Mouse (Mus musculus): ENCODE data around the gene Cnst. TPM values are rescaled to one million over a fixed set of nuclear protein-coding genes. Genes with fewer than 3 reads are reported as not detected.

The Cnst gene
- polyA plus RNA-seq, 1 experiment, result 10.3 TPM

- Histone ChIP-seq H3K4me1 (ENCODE audit: control insufficient read depth, insufficient read depth, low read length) (no peaks in the 10 kb centered on the region), H3K4me3 (ENCODE audit: control insufficient read depth, low read depth, low read length) (peak overlapping the region; percentile 3; the same call in 1 of the 2 replicates), H3K27me3 (ENCODE audit: control insufficient read depth, insufficient read depth, low read length) (no peaks in the 10 kb centered on the region), H3K36me3 (ENCODE audit: control insufficient read depth, insufficient read depth, low read length) (no peaks in the 10 kb centered on the region; the same call in none of the 2 replicates), H3K27ac (ENCODE audit: control insufficient read depth, insufficient read depth, low read depth, low read length) (no peak overlapping the region)
- TF ChIP-seq POLR2A (IDR thresholded peaks at IDR 0.05; ENCODE audit: control insufficient read depth, low read depth, low read length), result no peak
- no peak for TF ChIP-seq CTCF (IDR thresholded peaks at IDR 0.05; ENCODE audit: control insufficient read depth, insufficient read depth, insufficient replicate concordance, low read depth, low read length)
Observed at GRCm38 (mm10) chr1:179677031-179677430, 130.9 kb downstream of the Cnst start.

Other genes with a start within 250 kb of the Cnst start
- gene Smyd3, start 28.3 kb upstream of the Cnst start, polyA plus RNA-seq (2012; rRNA removed), result 2.0 and 2.4 TPM in 2 replicates
- 4.9 and 6.7 TPM in 2 replicates for gene Tfb2m, start 103 bp upstream of the Cnst start, polyA plus RNA-seq (2012; rRNA removed)
- gene Sccpdh, start 121.8 kb downstream of the Cnst start, polyA plus RNA-seq (2012; rRNA removed), result 196 and 222 TPM in 2 replicates
- gene Kif28, start 198.9 kb downstream of the Cnst start, polyA plus RNA-seq (2012; rRNA removed), result 0.07 and 0.34 TPM in 2 replicates

Measured in testis, adult 2 months (tissue).